Mouse (Mus musculus) liver, embryonic 14.5 days (tissue): ENCODE data around the gene Ndufs7.

Experiments used
- CTCF ChIP-seq: IDR thresholded peaks from 2 replicates; pipeline ENCODE4 v1.5.1; 2016; ENCODE audit warnings: antibody characterized with exemption, low read depth, control low read depth
- EP300 ChIP-seq: IDR thresholded peaks from 2 replicates; pipeline ENCODE4 v1.6.1; 2016; ENCODE audit warnings: antibody characterized with exemption, low read depth

DNA sequence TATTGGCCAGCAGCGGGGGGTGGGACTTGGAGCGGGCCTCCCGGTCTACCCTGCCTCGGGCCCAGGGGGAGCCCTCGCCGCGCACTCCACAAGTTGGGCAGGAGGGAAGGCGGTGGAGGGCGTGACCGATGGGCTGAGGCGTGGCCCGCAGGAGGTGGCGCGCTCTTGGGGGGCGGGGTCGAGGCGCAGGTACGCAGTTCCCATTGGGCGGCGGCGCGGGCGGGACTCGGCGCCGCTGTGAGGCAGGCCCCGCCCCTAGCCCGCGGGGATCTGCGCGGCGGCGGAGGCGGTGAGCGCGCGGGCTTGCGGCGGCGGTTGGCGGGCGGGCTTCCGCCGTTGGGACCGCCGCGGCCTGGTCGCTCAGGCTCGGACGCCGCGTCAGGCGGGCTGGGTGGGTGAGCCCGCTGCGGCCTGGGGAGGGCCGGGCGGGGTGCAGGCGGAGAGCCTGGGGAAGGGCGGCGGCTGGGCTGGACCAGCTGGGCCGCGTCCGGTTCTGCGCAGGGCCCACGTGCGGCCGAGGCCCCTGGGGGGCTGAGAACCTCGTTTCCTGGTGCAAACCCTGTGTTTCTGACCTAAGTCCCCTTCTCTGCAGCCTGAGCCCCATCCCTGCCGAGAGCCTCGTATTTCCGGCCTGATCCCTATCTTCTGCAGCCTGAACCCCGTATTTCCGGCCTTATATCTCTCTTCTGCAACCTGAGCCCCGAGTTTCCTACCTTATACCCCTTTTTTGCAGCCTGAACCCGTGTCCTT is 22.3 kb upstream of the Ndufs7 start, which contains the start of gene Mum1:
- TF ChIP-seq CTCF (peak; percentile 90), EP300 (no peak)
